In genomic region chr3:138856946-138857345, GRCm38 (mm10) we compare ENCODE assay signal across 11 mouse cellular contexts.
DNase-seq lines count a peak whose midpoint lies in the region; ATAC-seq lines count a peak whose summit lies in the region.
"Had no signal": no experiment of that assay in that cellular context is flagged by ENCODE, and none has a peak within 500 bp of the region (broad histone marks: within the 10 kb centered on the region; RNA-seq: fewer than 3 reads in every experiment).

No protein-coding gene starts in this region.

- H3K9ac ChIP-seq in lung, embryonic 16.5 days (ENCODE audit: low read length): no peak overlapping the region
- H3K9ac ChIP-seq in hindbrain, embryonic 11.5 days (ENCODE audit: low read depth, low read length): no peak overlapping the region
- no peak overlapping the region; the same call in 1 of the 2 replicates for H3K9ac ChIP-seq in midbrain, embryonic 11.5 days (ENCODE audit: low read length)

- H3K27me3 ChIP-seq in lung, embryonic 16.5 days (ENCODE audit: control insufficient read depth, insufficient read depth, low read depth, low read length): 0 out of 2 replicates have a peak, but pooled peaks cover under 1% of the 10 kb centered on the region
- no peaks in the 10 kb centered on the region for H3K27me3 ChIP-seq in hindbrain, embryonic 11.5 days (ENCODE audit: control insufficient read depth, insufficient read depth, low read length)
- no peaks in the 10 kb centered on the region; the same call in 1 of the 2 replicates for H3K27me3 ChIP-seq in midbrain, embryonic 11.5 days (ENCODE audit: control insufficient read depth, insufficient read depth, low read length)
- H3K27me3 ChIP-seq: Patski had no signal

- H3K36me3 ChIP-seq in lung, embryonic 16.5 days (ENCODE audit: control insufficient read depth, insufficient read depth, low read length): no peaks in the 10 kb centered on the region
- H3K36me3 ChIP-seq in hindbrain, embryonic 11.5 days (ENCODE audit: control insufficient read depth, insufficient read depth, low read length): no peaks in the 10 kb centered on the region
- H3K36me3 ChIP-seq in midbrain, embryonic 11.5 days (ENCODE audit: control insufficient read depth, insufficient read depth, low read length): no peaks in the 10 kb centered on the region

- H3K4me2 ChIP-seq in lung, embryonic 16.5 days (ENCODE audit: low read depth, low read length): no peak overlapping the region
- H3K4me2 ChIP-seq in hindbrain, embryonic 11.5 days (replicated peaks; ENCODE audit: low read depth, low read length): no peak overlapping the region
- H3K4me2 ChIP-seq in midbrain, embryonic 11.5 days: no peak overlapping the region

- peak overlapping the region; percentile 52; the same call in 1 of the 2 replicates for H3K27ac ChIP-seq in lung, embryonic 16.5 days (ENCODE audit: low read length)
- H3K27ac ChIP-seq in hindbrain, embryonic 11.5 days (ENCODE audit: low read depth, low read length): peak overlapping the region; percentile 48; the same call in 1 of the 2 replicates
- H3K27ac ChIP-seq in midbrain, embryonic 11.5 days (ENCODE audit: low read depth, low read length): no peak overlapping the region
- H3K27ac ChIP-seq: heart, adult 2 months had no signal

- no peak for ATAC-seq in lung, embryonic 16.5 days (ENCODE audit: low read depth)
- ATAC-seq in hindbrain, embryonic 11.5 days (ENCODE audit: low FRiP score): no peak
- peak; percentile 22; the same call in 1 of the 2 replicates for ATAC-seq in midbrain, embryonic 11.5 days (ENCODE audit: low FRiP score)
- ATAC-seq: CD4-positive, CD25-positive, alpha-beta regulatory T cell, adult 4 months; Patski had no signal

- no peaks in the 10 kb centered on the region for H3K9me3 ChIP-seq in lung, embryonic 16.5 days (ENCODE audit: control insufficient read depth, low read length)
- H3K9me3 ChIP-seq in hindbrain, embryonic 11.5 days (ENCODE audit: control insufficient read depth, low read length): no peaks in the 10 kb centered on the region
- no peaks in the 10 kb centered on the region for H3K9me3 ChIP-seq in midbrain, embryonic 11.5 days (ENCODE audit: control insufficient read depth, low read length)

- peaks cover 55% of the 10 kb centered on the region for H3K4me1 ChIP-seq in lung, embryonic 16.5 days (replicated peaks; ENCODE audit: control insufficient read depth, insufficient read depth, low read length)
- peaks cover 44% of the 10 kb centered on the region for H3K4me1 ChIP-seq in hindbrain, embryonic 11.5 days (replicated peaks; ENCODE audit: control insufficient read depth, insufficient read depth, low read length)
- H3K4me1 ChIP-seq in midbrain, embryonic 11.5 days (ENCODE audit: control insufficient read depth, insufficient read depth, low read length): peaks cover 60% of the 10 kb centered on the region

- DNase-seq in lung, postnatal 4 days: no peak
- peak; percentile 34 for DNase-seq in hindbrain, embryonic 11.5 days (ENCODE audit: low spot score)
- no peak for DNase-seq in midbrain, embryonic 11.5 days (ENCODE audit: low spot score, missing footprints)
- DNase-seq in retina, embryonic 14.5 days (ENCODE audit: low spot score): no peak
- no peak for DNase-seq in frontal cortex, postnatal 10 days (ENCODE audit: low spot score in 2 of 2)
- no peak for DNase-seq in thymus, postnatal 10 days (ENCODE audit: low spot score in 2 of 2)
- DNase-seq in heart, postnatal 14 days: no peak
- DNase-seq: heart, adult 2 months had no signal

- 88% methylated on average over 4 of the region's 4 CpGs for WGBS in lung, embryonic 16.5 days
- WGBS in hindbrain, embryonic 11.5 days: 35% methylated on average over 4 of the region's 4 CpGs
- 57% methylated on average over 4 of the region's 4 CpGs for WGBS in midbrain, embryonic 11.5 days

- no peak overlapping the region for H3K4me3 ChIP-seq in lung, embryonic 16.5 days (ENCODE audit: low read length)
- no peak overlapping the region for H3K4me3 ChIP-seq in hindbrain, embryonic 11.5 days (ENCODE audit: low read depth, low read length)
- no peak overlapping the region for H3K4me3 ChIP-seq in midbrain, embryonic 11.5 days (ENCODE audit: low read depth, low read length)
- H3K4me3 ChIP-seq: heart, adult 2 months had no signal

- intact Hi-C loops in heart, postnatal 14 days (cut with DNase I): no loop called here
